Mouse (Mus musculus): ENCODE measurements around the gene Agtr1a.

DNA sequence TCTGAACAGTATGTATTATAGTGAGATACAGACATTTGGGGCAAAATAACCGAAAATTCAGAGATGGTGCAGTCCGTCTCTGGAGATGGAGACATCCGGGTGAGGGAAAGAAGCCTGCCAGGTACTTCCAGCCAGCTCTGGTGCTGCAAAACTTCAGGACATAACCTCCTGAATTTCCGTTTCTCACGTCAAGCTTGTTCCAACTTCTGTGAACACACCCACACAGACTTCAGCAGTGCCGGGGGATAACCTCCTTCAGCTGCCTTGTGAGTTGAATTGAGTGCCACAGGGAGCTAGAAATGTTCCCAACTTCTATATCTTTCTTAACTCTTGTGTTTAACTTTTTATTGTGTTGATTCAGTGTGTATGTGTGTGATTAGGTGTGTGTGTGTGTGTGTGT is 4.4 kb upstream of the Agtr1a start:
- TF ChIP-seq CTCF (IDR thresholded peaks at IDR 0.05; ENCODE audit: extremely low read depth, insufficient read depth, low read length) (no peak), POLR2A (IDR thresholded peaks at IDR 0.05; ENCODE audit: extremely low read depth, insufficient read depth, low read length) (no peak)
